Mouse (Mus musculus) gastrocnemius, adult 2 months (tissue): ENCODE results near the gene Optn. TPM values are rescaled to one million over a fixed set of nuclear protein-coding genes. Genes with fewer than 3 reads are reported as not detected.

Experiments
- DNase-seq: peaks from one replicate; pipeline ENCODE4 v3.0.0; 2022
- H3K27ac ChIP-seq: fragments of 200-600 bp; 2 replicates; pipeline ENCODE4 v1.8.1; 2022; ENCODE audit warnings: mild to moderate bottlenecking
- H3K4me3 ChIP-seq: fragments of 200-600 bp; 2 replicates; pipeline ENCODE4 v1.8.1; 2022; ENCODE audit warnings: mild to moderate bottlenecking, moderate library complexity
- CTCF ChIP-seq: fragments of 200-600 bp; IDR thresholded peaks from 2 replicates; pipeline ENCODE4 v1.8.1; 2022; ENCODE audit warnings: antibody characterized with exemption, mild to moderate bottlenecking, moderate library complexity
- intact Hi-C: fragments of 180-260 bp; cut with DNase I; formaldehyde crosslinking; loops from one replicate; pipeline ENCODE4 v1.15.1; 2025
- total RNA-seq, 2 experiments: library from RNA; stranded (reverse); gene quantifications; 2 replicates each; pipeline ENCODE4 v1.2.3; 2021

Gene Optn
- total RNA-seq, 2 experiments from 2014 or later: 80.2 to 99.2 TPM

GRCm38 (mm10) chr2:4988826-4989424 is 74.9 kb downstream of the Optn start:
- intact Hi-C loops: no loop called here

DNA sequence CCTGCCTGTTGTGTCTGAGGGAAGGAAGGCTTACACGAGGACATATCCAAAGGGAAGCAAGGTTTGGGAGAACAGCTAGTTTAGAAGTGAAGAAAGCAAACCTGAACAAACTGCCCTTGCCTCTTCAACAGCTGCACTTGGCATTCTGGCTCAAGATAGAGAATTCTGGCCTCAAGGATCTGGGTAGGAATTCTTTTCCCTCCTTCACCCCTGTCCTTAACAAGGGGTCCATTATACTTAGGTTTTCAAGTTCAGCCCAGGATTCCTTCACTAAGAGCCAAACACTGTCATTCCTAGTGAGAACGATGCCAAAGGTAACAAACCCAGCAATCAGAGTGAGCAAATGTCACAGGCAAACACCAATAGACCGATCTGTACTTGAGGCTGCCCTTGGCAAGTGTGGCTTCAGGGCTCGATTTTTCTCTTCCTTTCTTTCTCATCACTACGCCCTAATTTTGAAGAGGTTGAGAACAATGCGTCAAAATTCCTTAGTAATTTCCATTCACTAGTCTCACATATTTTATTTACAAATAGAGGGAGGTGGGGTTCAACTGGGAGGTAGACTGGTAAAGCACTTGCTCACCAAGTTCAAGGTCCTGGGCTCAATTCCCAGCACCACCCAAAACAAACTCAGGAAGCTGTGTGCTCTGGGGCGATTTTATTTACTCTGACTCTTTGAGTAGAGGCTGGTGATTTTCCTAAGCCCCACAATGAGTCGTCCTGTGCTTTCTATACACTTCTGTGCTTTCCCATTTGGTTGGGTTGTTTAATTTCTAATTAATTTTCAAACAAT is 76.3 kb downstream of the Optn start:
- intact Hi-C loops: no loop called here
- Histone ChIP-seq H3K4me3 (no peak overlapping the region), H3K27ac (no peak overlapping the region)
- no peak for DNase-seq
- no peak for TF ChIP-seq CTCF

More at GRCm38 (mm10) chr2:4988826-4989424, 74.9 kb downstream of the Optn start:
- peak; percentile 4; the same call in 1 of the 2 replicates for TF ChIP-seq CTCF
- Histone ChIP-seq H3K4me3 (no peak overlapping the region), H3K27ac (no peak overlapping the region)
- DNase-seq: no peak

- intact Hi-C loops: no loop called here
- no peak for DNase-seq
- TF ChIP-seq CTCF: no peak
These were observed 77.1 kb downstream of the Optn start for GRCm38 (mm10) chr2:4986798-4987197.

DNA sequence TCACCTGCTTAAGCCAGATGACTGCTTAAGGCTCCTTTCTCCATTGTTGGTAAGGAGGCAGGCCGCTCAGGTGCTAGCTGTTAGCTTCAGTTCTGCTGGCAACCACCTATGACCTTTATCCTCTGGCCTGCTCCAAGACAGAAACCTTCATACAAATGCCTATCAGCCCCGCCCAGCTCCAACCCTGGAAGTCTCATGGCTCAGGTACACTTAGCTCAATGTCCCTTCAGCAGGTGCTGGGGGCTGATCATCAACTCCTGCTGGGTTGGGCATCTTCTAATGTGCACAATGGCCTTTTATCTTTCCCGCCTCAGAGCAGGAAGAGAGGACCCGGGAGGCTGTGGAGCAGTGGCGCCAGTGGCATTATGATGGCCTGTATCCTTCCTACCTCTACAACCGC is 78.9 kb downstream of the Optn start:
- H3K4me3 ChIP-seq: no peak overlapping the region
- TF ChIP-seq CTCF: no peak
- H3K27ac ChIP-seq: no peak overlapping the region
- no peak for DNase-seq
- intact Hi-C loops: no loop called here

More at GRCm38 (mm10) chr2:4986798-4987197, 77.1 kb downstream of the Optn start:
- Histone ChIP-seq H3K4me3 (no peak overlapping the region), H3K27ac (no peak overlapping the region)

DNA sequence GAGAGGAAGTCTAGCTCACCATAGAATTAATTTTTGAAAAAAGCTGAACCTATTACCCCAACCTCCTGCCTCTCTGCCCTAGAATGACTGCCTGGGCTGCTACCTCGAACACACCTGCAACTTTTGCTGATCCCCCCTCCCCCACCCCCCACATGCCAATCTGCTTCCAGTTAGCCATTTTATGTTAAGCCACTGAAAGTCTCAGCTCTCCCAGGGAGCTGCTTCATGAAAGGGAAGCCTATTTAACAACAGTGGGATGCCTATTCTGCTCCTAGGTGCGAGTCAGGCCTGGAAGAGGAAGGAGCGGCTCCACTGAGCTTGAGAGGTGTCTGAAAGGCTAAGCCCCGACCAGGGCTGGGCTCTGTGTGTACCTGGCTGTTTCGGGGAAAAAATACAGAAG is 79.9 kb downstream of the Optn start:
- no peak overlapping the region for H3K4me3 ChIP-seq
- no peak for TF ChIP-seq CTCF
- no peak for DNase-seq
- no peak overlapping the region for H3K27ac ChIP-seq
- intact Hi-C loops: no loop called here

DNA sequence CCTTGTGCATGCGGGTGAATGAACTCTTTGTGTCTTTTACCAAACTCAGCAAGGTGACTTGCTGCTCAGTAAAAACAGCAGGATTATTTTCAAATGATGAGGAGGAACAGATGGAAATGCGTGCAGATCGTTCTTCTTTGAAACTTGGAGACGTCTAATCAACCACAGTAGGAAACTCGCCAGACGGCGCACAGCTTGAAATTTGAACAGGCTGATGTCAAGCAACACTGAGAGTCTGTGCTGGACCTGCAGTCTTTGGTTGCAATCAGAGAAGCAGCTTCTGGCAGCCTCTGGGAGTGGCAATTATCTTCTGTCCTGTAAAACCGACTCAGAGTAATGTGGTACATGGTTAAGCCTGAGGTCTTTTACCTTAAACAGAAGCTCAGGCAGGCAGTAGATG is 85.8 kb downstream of the Optn start:
- DNase-seq: no peak
- Histone ChIP-seq H3K27ac (no peak overlapping the region), H3K4me3 (no peak overlapping the region)
- TF ChIP-seq CTCF: no peak
- intact Hi-C loops: no loop called here

GRCm38 (mm10) chr2:4975807-4976206 is 88.0 kb downstream of the Optn start, which contains the start of gene Ucma:
Gene Ucma (plus strand): TSS chr2:4976122.
- DNase-seq: no peak
- Histone ChIP-seq H3K27ac (no peak within 1 kb of the TSS), H3K4me3 (no peak within 1 kb of the TSS)
- no peak for TF ChIP-seq CTCF
- intact Hi-C loops: no loop called here

Other genes with a start within 250 kb of the Optn start
- 10 to 100 TPM; 17.9 to 19.6 TPM for gene Sephs1, start 182.5 kb downstream of the Optn start, total RNA-seq
- 100 to 1,000 TPM; 179 to 280 TPM for gene Phyh, start 145.0 kb downstream of the Optn start, total RNA-seq
- not detected for gene Ucma, start 87.9 kb downstream of the Optn start, total RNA-seq
- under 1 TPM in 1 of 2 experiments, not detected in 1; 0.08 TPM for gene Mcm10, start 51.3 kb downstream of the Optn start, total RNA-seq
- 10 to 100 TPM in 1 of 2 experiments, 1 to 10 TPM in 1; 4.1 to 10.7 TPM for gene Ccdc3, start 73.7 kb upstream of the Optn start, total RNA-seq